Mouse (Mus musculus) midbrain, embryonic 16.5 days (tissue): Measurements from ENCODE around the gene Itga9. TPM values are rescaled to one million over a fixed set of nuclear protein-coding genes. Genes with fewer than 3 reads are reported as not detected.

Experiments
- ATAC-seq: fragments of 200-750 bp; cut with Nextera tagmentation; 2 replicates; pipeline ENCODE4 v1.8.0; 2017; ENCODE audit warnings: moderate TSS enrichment
- H3K27ac ChIP-seq: fragments of 300-500 bp; sonication (generic); 2 replicates; pipeline ENCODE4 v1.5.1; 2014; ENCODE audit warnings: mild to moderate bottlenecking, low read length, mixed read lengths
- H3K27me3 ChIP-seq: fragments of 300-500 bp; sonication (generic); 2 replicates; pipeline ENCODE4 v1.6.1; 2014; ENCODE audit warnings: low read depth, low read length, mixed read lengths; ENCODE audit not compliant: control insufficient read depth, insufficient read depth
- H3K36me3 ChIP-seq: fragments of 300-500 bp; sonication (generic); 2 replicates; pipeline ENCODE4 v1.6.1; 2014; ENCODE audit warnings: mild to moderate bottlenecking, low read length, moderate library complexity, mixed read lengths; ENCODE audit not compliant: control insufficient read depth, insufficient read depth
- H3K4me1 ChIP-seq: fragments of 300-500 bp; sonication (generic); 2 replicates; pipeline ENCODE4 v1.6.1; 2014; ENCODE audit warnings: mild to moderate bottlenecking, low read length, mixed read lengths; ENCODE audit not compliant: control insufficient read depth, insufficient read depth
- H3K4me2 ChIP-seq: fragments of 300-500 bp; sonication (generic); 2 replicates; pipeline ENCODE4 v1.6.1; 2014; ENCODE audit warnings: mild to moderate bottlenecking, low read length, mixed read lengths
- H3K4me3 ChIP-seq: fragments of 300-500 bp; sonication (generic); 2 replicates; pipeline ENCODE4 v1.5.1; 2014; ENCODE audit warnings: low read depth, mild to moderate bottlenecking, low read length, moderate library complexity, mixed read lengths
- H3K9ac ChIP-seq: fragments of 300-500 bp; sonication (generic); 2 replicates; pipeline ENCODE4 v1.6.1; 2014; ENCODE audit warnings: low read depth, low read length, mixed read lengths
- H3K9me3 ChIP-seq: fragments of 300-500 bp; sonication (generic); replicated peaks from 2 replicates; pipeline ENCODE4 v1.6.1; 2014; ENCODE audit warnings: mild to moderate bottlenecking, low read length, mixed read lengths; ENCODE audit not compliant: control insufficient read depth, poor library complexity, severe bottlenecking
- WGBS: fragments of 180-500 bp; shearing (Covaris S2); extraction: QIAGEN DNeasy Blood & Tissue Kit; methylation state at CpG from one replicate; pipeline ENCODE4 v1.1.7; 2014; 5-methylcytosine and 5-hydroxymethylcytosine counted together
- polyA plus RNA-seq: library from polyadenylated mRNA; unstranded; fragments of >200 nt; fragmentation: Nextera tagmentation; extraction: Ambion mirVana; gene quantifications from 2 replicates; pipeline ENCODE4 v1.2.1, GENCODE M21; 2015

Itga9 gene
- polyA plus RNA-seq, 1 experiment from 2014 or later: 1.0 TPM

DNA sequence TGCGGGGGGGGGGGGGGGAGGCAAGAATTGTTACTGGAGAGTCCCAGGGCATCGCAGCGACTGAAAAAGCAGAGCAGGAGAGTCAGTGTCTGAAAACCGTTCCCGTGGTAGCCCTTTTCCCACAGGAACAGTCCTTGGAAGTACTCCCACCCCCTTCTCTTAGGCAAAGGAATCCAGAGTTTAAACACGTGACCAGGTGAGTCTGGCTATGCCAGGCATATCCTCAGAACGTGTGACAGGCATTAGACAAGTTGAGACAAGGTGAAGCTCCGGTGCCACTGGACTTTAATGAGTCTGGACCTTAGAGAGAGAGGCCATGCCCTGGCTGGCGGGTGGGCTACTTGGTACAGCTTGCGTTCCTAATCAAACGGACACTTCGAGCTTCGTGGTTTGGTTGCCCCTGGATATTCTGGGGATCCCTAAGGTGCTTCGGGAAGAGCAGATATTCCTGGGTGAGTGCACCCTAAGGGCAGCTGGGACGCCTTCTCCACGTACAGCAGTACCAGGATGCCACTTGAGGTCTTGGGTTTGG lies 318.1 kb downstream of the Itga9 start:
- no peaks in the 10 kb centered on the region for H3K36me3 ChIP-seq
- H3K27me3 ChIP-seq: no peaks in the 10 kb centered on the region
- peak overlapping the region; percentile 71 for H3K4me3 ChIP-seq
- peak overlapping the region; percentile 95 for H3K4me2 ChIP-seq
- peaks cover 25% of the 10 kb centered on the region for H3K4me1 ChIP-seq
- WGBS: 11% methylated on average over 16 of the region's 16 CpGs
- no peak overlapping the region for H3K27ac ChIP-seq
- no peaks in the 10 kb centered on the region for H3K9me3 ChIP-seq
- no peak; the same call in 1 of the 2 replicates for ATAC-seq
- H3K9ac ChIP-seq: peak overlapping the region; percentile 28; the same call in 1 of the 2 replicates

DNA sequence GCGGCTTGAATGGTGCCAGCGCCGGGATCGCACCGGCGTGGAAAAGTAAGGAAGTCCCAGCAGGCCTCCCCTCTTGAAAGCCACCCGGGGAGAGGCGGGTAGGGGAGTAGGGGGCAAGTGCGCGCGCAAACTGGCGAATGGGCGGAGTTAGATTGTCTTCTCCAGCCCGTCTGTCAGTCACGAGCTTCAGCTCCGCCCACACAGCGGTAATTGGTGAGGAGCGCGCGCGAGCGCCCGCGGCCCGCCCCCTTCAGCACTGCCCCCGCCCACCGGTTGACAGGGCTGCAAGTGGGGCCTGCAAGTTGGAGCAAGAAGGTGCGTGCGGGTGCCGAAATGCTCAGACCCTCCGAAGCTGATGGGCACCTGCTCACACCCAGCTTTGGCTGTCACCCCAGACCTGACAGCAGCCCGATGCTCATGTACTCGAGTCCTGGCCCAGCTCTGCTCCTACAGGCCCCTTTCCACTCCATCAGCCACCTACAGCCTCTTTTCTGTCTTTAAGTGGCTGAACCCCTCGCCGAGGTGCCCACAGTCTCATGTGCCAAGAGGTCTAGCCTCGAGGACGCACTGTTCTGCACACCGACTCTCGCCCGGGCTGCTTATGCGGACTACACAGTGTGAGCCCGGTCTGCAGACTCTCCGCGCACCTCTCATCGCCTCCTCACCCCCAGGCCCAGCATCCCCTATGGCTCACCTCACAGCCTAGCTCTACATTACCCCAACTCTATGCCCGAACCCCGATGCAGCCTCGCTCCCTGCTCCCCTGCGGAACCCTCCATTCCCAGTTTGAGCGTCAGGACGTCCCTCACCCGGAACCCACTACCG lies 319.0 kb downstream of the Itga9 start:
- no peaks in the 10 kb centered on the region for H3K36me3 ChIP-seq
- ATAC-seq: peak; percentile 89
- H3K9me3 ChIP-seq: no peaks in the 10 kb centered on the region
- H3K9ac ChIP-seq: peak overlapping the region; percentile 83
- peaks cover 25% of the 10 kb centered on the region for H3K4me1 ChIP-seq
- no peaks in the 10 kb centered on the region for H3K27me3 ChIP-seq
- peak overlapping the region; percentile 71 for H3K4me3 ChIP-seq
- H3K4me2 ChIP-seq: peak overlapping the region; percentile 95
- H3K27ac ChIP-seq: peak overlapping the region; percentile 87
- under 1% methylated on average over 52 of the region's 53 CpGs for WGBS

- Histone ChIP-seq H3K9me3 (no peaks in the 10 kb centered on the region), H3K9ac (peak within 1 kb of the TSS; percentile 83), H3K27me3 (no peaks in the 10 kb centered on the region), H3K4me3 (peak within 1 kb of the TSS; percentile 71), H3K4me1 (peaks cover 25% of the 10 kb centered on the region), H3K27ac (peak within 1 kb of the TSS; percentile 87), H3K4me2 (peak within 1 kb of the TSS; percentile 95), H3K36me3 (no peaks in the 10 kb centered on the region)
- WGBS: under 1% methylated on average over 37 of the region's 73 CpGs
- peak; percentile 64 for ATAC-seq
These were observed 319.7 kb downstream of the Itga9 start, which contains the start of gene Ctdspl for GRCm38 (mm10) chr9:118926111-118926650. TSS of gene Ctdspl (plus strand) at chr9:118926453.

DNA sequence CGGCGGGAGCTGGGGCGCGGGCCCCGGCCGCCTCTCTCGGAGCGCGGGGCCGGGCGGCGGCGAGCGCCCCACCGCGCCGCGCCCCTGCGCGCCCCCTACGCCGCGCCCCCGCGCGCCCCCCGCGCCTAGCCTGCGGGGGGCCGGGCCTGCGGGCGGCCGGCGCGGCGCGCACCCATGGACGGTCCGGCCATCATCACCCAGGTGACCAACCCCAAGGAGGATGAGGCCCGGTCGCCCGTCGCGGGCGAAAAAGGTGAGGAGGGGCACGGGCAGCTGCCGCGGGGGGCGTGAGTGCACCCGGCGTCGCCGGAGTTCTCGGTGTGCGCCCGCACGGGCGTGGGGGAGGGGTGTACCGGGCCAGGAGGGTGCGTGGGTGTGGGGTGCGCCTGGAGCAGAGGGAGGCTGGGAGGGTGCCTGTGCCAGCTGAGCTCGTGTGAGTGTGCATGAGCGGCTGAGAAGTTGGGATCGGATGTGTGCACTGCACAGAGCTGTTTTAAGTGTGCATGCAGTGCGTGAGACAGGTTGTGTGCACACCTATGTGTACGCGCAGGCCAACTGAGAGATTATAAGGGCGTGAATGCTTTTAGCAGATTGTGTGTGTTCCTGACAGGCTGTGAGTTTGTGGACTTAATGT lies 320.3 kb downstream of the Itga9 start:
- peak overlapping the region; percentile 71 for H3K4me3 ChIP-seq
- 4% methylated on average over 36 of the region's 68 CpGs for WGBS
- H3K9ac ChIP-seq: peak overlapping the region; percentile 83
- no peaks in the 10 kb centered on the region for H3K27me3 ChIP-seq
- ATAC-seq: peak; percentile 19
- H3K36me3 ChIP-seq: no peaks in the 10 kb centered on the region
- H3K4me1 ChIP-seq: peaks cover 25% of the 10 kb centered on the region
- H3K27ac ChIP-seq: peak overlapping the region; percentile 87
- peak overlapping the region; percentile 95 for H3K4me2 ChIP-seq
- no peaks in the 10 kb centered on the region for H3K9me3 ChIP-seq

- no peak for ATAC-seq
- WGBS: 44% methylated on average over 8 of the region's 8 CpGs
- Histone ChIP-seq H3K9ac (peak overlapping the region; percentile 83), H3K4me1 (peaks cover 25% of the 10 kb centered on the region), H3K9me3 (no peaks in the 10 kb centered on the region), H3K4me3 (peak overlapping the region; percentile 71), H3K27me3 (no peaks in the 10 kb centered on the region), H3K36me3 (no peaks in the 10 kb centered on the region), H3K27ac (peak overlapping the region; percentile 87), H3K4me2 (peak overlapping the region; percentile 95)
These were observed 321.0 kb downstream of the Itga9 start for GRCm38 (mm10) chr9:118927501-118927900.

DNA sequence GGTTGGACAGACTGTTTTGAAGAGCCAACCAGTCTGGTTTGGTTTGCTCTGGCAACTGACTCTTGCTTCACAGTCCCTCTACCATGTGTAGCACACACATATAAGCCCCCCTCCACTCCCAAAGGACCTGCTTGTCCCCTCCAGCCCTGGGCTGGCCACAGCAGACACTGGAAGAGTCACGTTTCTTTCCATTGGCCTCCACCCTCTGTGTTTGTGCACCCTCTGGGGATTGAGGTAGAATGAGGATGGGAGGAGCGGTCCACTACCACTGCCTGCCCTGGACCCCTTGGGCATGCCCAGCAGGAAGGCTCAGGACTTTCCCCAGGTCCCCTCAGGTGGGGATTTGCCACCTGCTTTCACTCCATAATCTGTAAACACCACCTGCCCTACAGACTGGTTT lies 321.5 kb downstream of the Itga9 start:
- 47% methylated on average over 2 of the region's 2 CpGs for WGBS
- H3K9me3 ChIP-seq: no peaks in the 10 kb centered on the region
- H3K27ac ChIP-seq: no peak overlapping the region
- no peaks in the 10 kb centered on the region for H3K27me3 ChIP-seq
- peaks cover 25% of the 10 kb centered on the region for H3K4me1 ChIP-seq
- H3K9ac ChIP-seq: no peak overlapping the region
- H3K4me2 ChIP-seq: peak overlapping the region; percentile 95
- no peak overlapping the region for H3K4me3 ChIP-seq
- no peaks in the 10 kb centered on the region for H3K36me3 ChIP-seq
- no peak for ATAC-seq

DNA sequence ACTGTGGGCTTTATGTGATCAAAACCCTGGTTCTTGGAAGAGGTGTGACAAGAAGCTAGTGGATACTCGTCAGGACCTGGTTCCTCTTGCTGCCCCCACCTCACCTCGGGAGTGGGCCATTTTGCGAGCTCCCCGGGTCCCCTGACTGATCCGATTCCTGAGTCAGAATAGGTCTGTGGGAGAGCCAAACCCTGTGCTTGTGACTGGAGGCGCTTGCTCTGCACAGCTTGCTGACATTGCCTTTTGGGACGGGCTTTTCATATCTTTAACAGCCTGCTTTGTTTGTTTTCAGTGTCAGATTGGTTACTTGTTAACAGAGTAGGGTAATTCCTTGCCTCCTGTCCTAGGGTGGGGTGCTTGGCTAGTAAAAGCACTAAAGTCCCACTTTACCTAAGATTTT lies 322.2 kb downstream of the Itga9 start:
- H3K9ac ChIP-seq: no peak overlapping the region

GRCm38 (mm10) chr9:118930611-118931010 lies 324.1 kb downstream of the Itga9 start:
- no peak for ATAC-seq
- Histone ChIP-seq H3K9ac (no peak overlapping the region), H3K4me1 (peaks cover 17% of the 10 kb centered on the region), H3K36me3 (no peaks in the 10 kb centered on the region), H3K27me3 (no peaks in the 10 kb centered on the region), H3K4me2 (no peak overlapping the region), H3K9me3 (no peaks in the 10 kb centered on the region), H3K27ac (no peak overlapping the region), H3K4me3 (no peak overlapping the region)
- WGBS: 77% methylated on average over 9 of the region's 9 CpGs

More for the DNA sequence above, 322.2 kb downstream of the Itga9 start:
- Histone ChIP-seq H3K4me2 (peak overlapping the region; percentile 95), H3K27me3 (no peaks in the 10 kb centered on the region), H3K9me3 (no peaks in the 10 kb centered on the region), H3K27ac (no peak overlapping the region), H3K36me3 (no peaks in the 10 kb centered on the region), H3K4me1 (peaks cover 25% of the 10 kb centered on the region), H3K4me3 (no peak overlapping the region)
- WGBS: 60% methylated on average over 7 of the region's 7 CpGs
- ATAC-seq: no peak
